Mouse (Mus musculus): Measurements from ENCODE around the gene Pla2g15.

DNA sequence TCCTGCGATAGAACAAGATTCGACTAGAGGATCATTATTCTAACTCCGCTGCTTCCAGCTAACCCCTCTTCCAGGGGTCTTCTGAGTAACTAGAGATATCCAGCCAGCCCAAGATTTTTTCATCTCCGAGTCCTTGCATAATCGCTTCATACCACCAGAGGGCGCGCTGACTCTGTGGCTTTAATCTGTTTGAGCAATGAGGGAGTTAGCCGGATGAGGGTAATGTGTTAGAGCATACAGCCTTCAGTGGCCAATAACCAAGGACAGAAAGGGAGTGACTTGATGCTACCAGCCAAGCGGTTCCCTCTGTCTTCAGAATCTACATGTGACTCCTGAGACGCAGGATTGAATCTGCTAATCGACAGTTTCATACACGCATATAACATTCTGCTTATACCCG is 9.4 kb upstream of the Pla2g15 start:
- TF ChIP-seq CTCF (IDR thresholded peaks at IDR 0.05; ENCODE audit: low read depth, low read length) = peak; percentile 72
- TF ChIP-seq POLR2A (IDR thresholded peaks at IDR 0.05; ENCODE audit: insufficient read depth, low read length) = no peak
- TF ChIP-seq EP300 (IDR thresholded peaks at IDR 0.05; ENCODE audit: insufficient read depth, low read depth, low read length) = no peak
